Mouse (Mus musculus) cortical plate, adult 2 months (tissue): ENCODE results near the gene Fancd2. TPM values are rescaled to one million over a fixed set of nuclear protein-coding genes. Genes with fewer than 3 reads are reported as not detected.
A peak's percentile ranks its signal among the peaks of the same experiment; 100 is the strongest.

Experiments
- H3K27ac ChIP-seq: fragments of 200-500 bp; 2 replicates; pipeline ENCODE4 v1.5.1; 2012; ENCODE audit warnings: low read length, control low read depth, inconsistent platforms; ENCODE audit not compliant: insufficient read depth
- H3K4me1 ChIP-seq: fragments of 200-500 bp; 2 replicates; pipeline ENCODE4 v1.6.1; 2011; ENCODE audit warnings: low read length; ENCODE audit not compliant: control insufficient read depth, insufficient read depth
- H3K4me3 ChIP-seq: fragments of 200-500 bp; 2 replicates; pipeline ENCODE4 v1.5.1; 2011; ENCODE audit warnings: mild to moderate bottlenecking, low read length, control low read depth; ENCODE audit not compliant: insufficient read depth
- POLR2A ChIP-seq: fragments of 200-500 bp; IDR thresholded peaks from 2 replicates; pipeline ENCODE4 v1.6.1; 2011; ENCODE audit warnings: mild to moderate bottlenecking, low read length, control low read depth; ENCODE audit not compliant: insufficient read depth; ENCODE audit errors: extremely low read depth
- polyA plus RNA-seq: library from polyadenylated mRNA; depleted of rRNA; stranded (reverse); fragments of >200 nt; gene quantifications from 2 replicates; pipeline ENCODE4 v1.2.3, GENCODE M21; 2012; rRNA removed

Gene Fancd2
- polyA plus RNA-seq, 1 experiment: 4.3 TPM

- TF ChIP-seq POLR2A: no peak
- Histone ChIP-seq H3K27ac (peak overlapping the region; percentile 78), H3K4me1 (no peaks in the 10 kb centered on the region), H3K4me3 (no peak overlapping the region)
Observed at GRCm38 (mm10) chr6:113644808-113645207, 113.3 kb downstream of the Fancd2 start.

Other genes starting within 250 kb of the Fancd2 start
- gene Cpne9, start 249.4 kb upstream of the Fancd2 start, polyA plus RNA-seq: 136 and 163 TPM in 2 replicates
- gene Brpf1, start 224.5 kb upstream of the Fancd2 start, polyA plus RNA-seq: 24.2 and 26.6 TPM in 2 replicates
- 13.7 and 14.3 TPM in 2 replicates for gene Ogg1, start 204.7 kb upstream of the Fancd2 start, polyA plus RNA-seq
- gene Camk1, start 187.7 kb upstream of the Fancd2 start, polyA plus RNA-seq: 119 and 123 TPM in 2 replicates
- gene Tada3, start 153.8 kb upstream of the Fancd2 start, polyA plus RNA-seq: 57.1 and 57.3 TPM in 2 replicates
- 156 and 177 TPM in 2 replicates for gene Arpc4, start 153.6 kb upstream of the Fancd2 start, polyA plus RNA-seq
- 22.4 and 26.0 TPM in 2 replicates for gene Ttll3, start 142.4 kb upstream of the Fancd2 start, polyA plus RNA-seq
- 37.0 and 38.6 TPM in 2 replicates for gene Rpusd3, start 112.3 kb upstream of the Fancd2 start, polyA plus RNA-seq
- gene Cidec, start 95.9 kb upstream of the Fancd2 start, polyA plus RNA-seq: not detected in 2 replicates
- 51.8 and 54.0 TPM in 2 replicates for gene Jagn1, start 89.1 kb upstream of the Fancd2 start, polyA plus RNA-seq
- gene Il17re, start 73.2 kb upstream of the Fancd2 start, polyA plus RNA-seq: 0.42 and 0.75 TPM in 2 replicates
- gene Il17rc, start 60.3 kb upstream of the Fancd2 start, polyA plus RNA-seq: 6.9 and 7.3 TPM in 2 replicates
- 60.2 and 62.8 TPM in 2 replicates for gene Creld1, start 48.4 kb upstream of the Fancd2 start, polyA plus RNA-seq
- gene Prrt3, start 29.8 kb upstream of the Fancd2 start, polyA plus RNA-seq: 46.2 and 46.3 TPM in 2 replicates
- gene Emc3, start within 50 bp of the Fancd2 start, polyA plus RNA-seq: 90.0 and 95.2 TPM in 2 replicates
- gene Fancd2os, start 69.0 kb downstream of the Fancd2 start, polyA plus RNA-seq: 0.19 and 0.21 TPM in 2 replicates
- 425 and 442 TPM in 2 replicates for gene Brk1, start 73.1 kb downstream of the Fancd2 start, polyA plus RNA-seq
- gene Vhl, start 92.3 kb downstream of the Fancd2 start, polyA plus RNA-seq: 55.1 and 67.8 TPM in 2 replicates
- gene Irak2, start 106.8 kb downstream of the Fancd2 start, polyA plus RNA-seq: 23.7 and 24.7 TPM in 2 replicates
- 28.4 and 28.8 TPM in 2 replicates for gene Tatdn2, start 165.4 kb downstream of the Fancd2 start, polyA plus RNA-seq
- 0.15 and 0.40 TPM in 2 replicates for gene Ghrl, start 188.2 kb downstream of the Fancd2 start, polyA plus RNA-seq
- 105 TPM in 2 replicates for gene Sec13, start 209.1 kb downstream of the Fancd2 start, polyA plus RNA-seq